Mouse (Mus musculus) kidney, embryonic 15.5 days (tissue): ENCODE results near the gene Tbce. TPM values are rescaled to one million over a fixed set of nuclear protein-coding genes. Genes with fewer than 3 reads are reported as not detected.

Source experiments
- ATAC-seq: fragments of 200-750 bp; cut with Nextera tagmentation; replicated peaks from 2 replicates; pipeline ENCODE4 v1.8.0; 2017; ENCODE audit warnings: moderate TSS enrichment; ENCODE audit not compliant: low FRiP score
- H3K27ac ChIP-seq: fragments of 300-500 bp; sonication (generic); 2 replicates; pipeline ENCODE4 v1.5.1; 2015; ENCODE audit warnings: mild to moderate bottlenecking, inconsistent platforms
- H3K27me3 ChIP-seq: fragments of 300-500 bp; sonication (generic); 2 replicates; pipeline ENCODE4 v1.6.1; 2015; ENCODE audit warnings: inconsistent platforms
- H3K36me3 ChIP-seq: fragments of 300-500 bp; sonication (generic); 2 replicates; pipeline ENCODE4 v1.6.1; 2015; ENCODE audit warnings: inconsistent platforms
- H3K4me1 ChIP-seq: fragments of 300-500 bp; sonication (generic); 2 replicates; pipeline ENCODE4 v1.6.1; 2015; ENCODE audit warnings: inconsistent platforms
- H3K4me2 ChIP-seq: fragments of 300-500 bp; sonication (generic); 2 replicates; pipeline ENCODE4 v1.6.1; 2015; ENCODE audit warnings: moderate library complexity, mild to moderate bottlenecking, inconsistent platforms
- H3K4me3 ChIP-seq: fragments of 300-500 bp; sonication (generic); replicated peaks from 2 replicates; pipeline ENCODE4 v1.5.1; 2015; ENCODE audit warnings: mild to moderate bottlenecking, inconsistent platforms
- H3K9ac ChIP-seq: fragments of 300-500 bp; sonication (generic); 2 replicates; pipeline ENCODE4 v1.6.1; 2015; ENCODE audit warnings: mild to moderate bottlenecking, inconsistent platforms
- H3K9me3 ChIP-seq: fragments of 300-500 bp; sonication (generic); replicated peaks from 2 replicates; pipeline ENCODE4 v1.6.1; 2016; ENCODE audit warnings: inconsistent platforms
- WGBS: fragments of 180-500 bp; shearing (Covaris S2); methylation state at CpG from one replicate; pipeline ENCODE4 v1.1.7; 2015; ENCODE audit warnings: mixed read lengths; 5-methylcytosine and 5-hydroxymethylcytosine counted together
- polyA plus RNA-seq: library from polyadenylated mRNA; unstranded; fragments of >200 nt; fragmentation: Nextera tagmentation; extraction: Ambion mirVana; gene quantifications from 2 replicates; pipeline ENCODE4 v1.2.1, GENCODE M21; 2015

Tbce gene
- polyA plus RNA-seq, 1 experiment from 2014 or later, result 59.1 TPM

GRCm38 (mm10) chr13:13956686-13957085 lies 82.8 kb downstream of the Tbce start:
- no peak overlapping the region for H3K4me2 ChIP-seq
- WGBS, result 70% methylated on average over 4 of the region's 4 CpGs
- ATAC-seq, result no peak

GRCm38 (mm10) chr13:13954931-13955330 lies 84.5 kb downstream of the Tbce start:
- H3K4me1 ChIP-seq, result peaks cover 21% of the 10 kb centered on the region
- H3K36me3 ChIP-seq, result 0 out of 2 replicates have a peak, but pooled peaks cover 3% of the 10 kb centered on the region
- ATAC-seq, result peak; percentile 50; the same call in 1 of the 2 replicates
- H3K4me2 ChIP-seq, result peak overlapping the region; percentile 82
- peak overlapping the region; percentile 92 for H3K27ac ChIP-seq
- H3K9me3 ChIP-seq, result no peaks in the 10 kb centered on the region
- under 1% methylated on average over 29 of the region's 29 CpGs for WGBS
- H3K27me3 ChIP-seq, result no peaks in the 10 kb centered on the region
- H3K9ac ChIP-seq, result peak overlapping the region; percentile 78
- H3K4me3 ChIP-seq, result peak overlapping the region; percentile 95

More at GRCm38 (mm10) chr13:13956686-13957085, 82.8 kb downstream of the Tbce start:
- Histone ChIP-seq H3K27ac (no peak overlapping the region), H3K36me3 (0 out of 2 replicates have a peak, but pooled peaks cover 3% of the 10 kb centered on the region), H3K27me3 (no peaks in the 10 kb centered on the region), H3K4me1 (peaks cover 21% of the 10 kb centered on the region), H3K9ac (no peak overlapping the region), H3K9me3 (no peaks in the 10 kb centered on the region), H3K4me3 (no peak overlapping the region)

GRCm38 (mm10) chr13:13953874-13954832 lies 85.3 kb downstream of the Tbce start, which contains the start of gene B3galnt2:
TSS of gene B3galnt2 (plus strand) at chr13:13954469.
- Histone ChIP-seq H3K36me3 (no peaks in the 10 kb centered on the region), H3K9ac (peak within 1 kb of the TSS; percentile 78), H3K9me3 (no peaks in the 10 kb centered on the region), H3K27ac (peak within 1 kb of the TSS; percentile 92), H3K4me2 (peak within 1 kb of the TSS; percentile 82), H3K27me3 (no peaks in the 10 kb centered on the region), H3K4me1 (peaks cover 21% of the 10 kb centered on the region), H3K4me3 (peak within 1 kb of the TSS; percentile 95)
- WGBS, result 0% methylated on average over 77 of the region's 78 CpGs
- ATAC-seq, result peak; percentile 99

Other genes starting within 250 kb of the Tbce start
- 39.6 and 40.8 TPM in 2 replicates for gene B3galnt2, start 85.2 kb downstream of the Tbce start, polyA plus RNA-seq
- 66.4 and 67.5 TPM in 2 replicates for gene Arid4b, start 23.6 kb upstream of the Tbce start, polyA plus RNA-seq
- 55.3 and 57.7 TPM in 2 replicates for gene Ggps1, start 23.9 kb upstream of the Tbce start, polyA plus RNA-seq